27 mouse cellular contexts compared by ENCODE assay signal in the genomic region with DNA sequence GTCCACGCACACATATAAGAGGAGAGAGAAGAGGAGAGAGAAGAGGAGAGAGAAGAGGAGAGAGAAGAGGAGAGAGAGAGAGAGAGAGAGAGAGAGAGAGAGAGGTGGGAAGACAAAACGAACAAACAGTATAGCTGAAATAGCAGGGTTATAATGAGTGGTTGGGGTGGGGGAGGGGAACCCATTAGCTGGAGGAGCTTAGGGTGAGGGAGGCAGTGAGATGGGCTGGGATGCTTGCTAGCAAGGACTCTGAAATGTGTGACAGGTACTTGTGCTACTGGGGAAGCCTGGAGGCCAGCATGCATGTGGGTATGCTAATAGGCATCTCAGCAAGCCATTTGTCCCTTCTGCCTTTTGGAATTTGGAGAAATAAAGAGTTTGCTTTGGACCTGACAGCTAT.
A peak's percentile ranks its signal among the peaks of the same experiment; 100 is the strongest.
DNase-seq lines count a peak whose midpoint lies in the region; ATAC-seq lines count a peak whose summit lies in the region.
"Had no signal": no experiment of that assay in that cellular context is flagged by ENCODE, and none has a peak within 500 bp of the region (broad histone marks: within the 10 kb centered on the region; RNA-seq: fewer than 3 reads in every experiment).

No protein-coding gene starts in this region.

- H3K36me3 ChIP-seq in hindbrain, embryonic 11.5 days (ENCODE audit: control insufficient read depth, insufficient read depth, low read length): no peaks in the 10 kb centered on the region
- H3K36me3 ChIP-seq in hindbrain, embryonic 10.5 days: no peaks in the 10 kb centered on the region
- no peaks in the 10 kb centered on the region for H3K36me3 ChIP-seq in midbrain, embryonic 15.5 days (replicated peaks)
- H3K36me3 ChIP-seq in midbrain, embryonic 11.5 days (ENCODE audit: control insufficient read depth, insufficient read depth, low read length): no peaks in the 10 kb centered on the region
- no peaks in the 10 kb centered on the region for H3K36me3 ChIP-seq in hindbrain, embryonic 14.5 days (replicated peaks; ENCODE audit: control insufficient read depth, insufficient read depth)
- H3K36me3 ChIP-seq: G1E; heart, embryonic 12.5 days; kidney, embryonic 15.5 days; limb, embryonic 15.5 days; lung, embryonic 15.5 days had no signal

- H3K4me2 ChIP-seq in hindbrain, embryonic 11.5 days (replicated peaks; ENCODE audit: low read depth, low read length): no peak overlapping the region
- H3K4me2 ChIP-seq in midbrain, embryonic 15.5 days: no peak overlapping the region
- H3K4me2 ChIP-seq in midbrain, embryonic 11.5 days: no peak overlapping the region
- H3K4me2 ChIP-seq in hindbrain, embryonic 14.5 days (replicated peaks): no peak overlapping the region
- H3K4me2 ChIP-seq: heart, embryonic 12.5 days; kidney, embryonic 15.5 days; limb, embryonic 15.5 days; lung, embryonic 15.5 days had no signal

- ATAC-seq in hindbrain, embryonic 11.5 days (ENCODE audit: low FRiP score): peak; percentile 15; the same call in 1 of the 2 replicates
- ATAC-seq in midbrain, embryonic 15.5 days (replicated peaks): no peak
- no peak for ATAC-seq in midbrain, embryonic 11.5 days (ENCODE audit: low FRiP score)
- ATAC-seq in hindbrain, embryonic 14.5 days (ENCODE audit: low FRiP score): no peak
- ATAC-seq: activated CD4-positive, CD25-positive, alpha-beta regulatory T cell, adult 4 months had no signal

- H3K9me3 ChIP-seq in hindbrain, embryonic 11.5 days (ENCODE audit: control insufficient read depth, low read length): no peaks in the 10 kb centered on the region
- H3K9me3 ChIP-seq in hindbrain, embryonic 10.5 days: no peaks in the 10 kb centered on the region
- H3K9me3 ChIP-seq in midbrain, embryonic 15.5 days: no peaks in the 10 kb centered on the region
- no peaks in the 10 kb centered on the region for H3K9me3 ChIP-seq in midbrain, embryonic 11.5 days (ENCODE audit: control insufficient read depth, low read length)
- H3K9me3 ChIP-seq in hindbrain, embryonic 14.5 days (ENCODE audit: control insufficient read depth, low read length): no peaks in the 10 kb centered on the region
- H3K9me3 ChIP-seq: heart, embryonic 12.5 days; kidney, embryonic 15.5 days; limb, embryonic 15.5 days; lung, embryonic 15.5 days; megakaryocyte, embryonic 14.5 days had no signal

- H3K4me3 ChIP-seq in hindbrain, embryonic 11.5 days (ENCODE audit: low read depth, low read length): no peak overlapping the region
- H3K4me3 ChIP-seq in hindbrain, embryonic 10.5 days: no peak overlapping the region
- no peak overlapping the region for H3K4me3 ChIP-seq in midbrain, embryonic 15.5 days
- H3K4me3 ChIP-seq in midbrain, embryonic 11.5 days (ENCODE audit: low read depth, low read length): no peak overlapping the region
- H3K4me3 ChIP-seq in hindbrain, embryonic 14.5 days (replicated peaks; ENCODE audit: low read length): no peak overlapping the region
- H3K4me3 ChIP-seq: heart, embryonic 12.5 days; kidney, embryonic 15.5 days; limb, embryonic 15.5 days; lung, embryonic 15.5 days; megakaryocyte, embryonic 14.5 days had no signal

- no peak for DNase-seq in hindbrain, embryonic 11.5 days (ENCODE audit: low spot score)
- DNase-seq in hindbrain, embryonic 10.5 days (ENCODE audit: low spot score): no peak
- DNase-seq in midbrain, embryonic 11.5 days (ENCODE audit: low spot score, missing footprints): no peak
- no peak for DNase-seq in hindbrain, embryonic 14.5 days (ENCODE audit: low spot score)
- no peak for DNase-seq in cerebellum, postnatal 4 days (ENCODE audit: low spot score in 2 of 2)
- no peak for DNase-seq in MN1 (ENCODE audit: low spot score)
- DNase-seq: adrenal gland, adult 8-10 months; B cell, adult 2 months; gastrocnemius, postnatal 14 days; heart, adult 11 months; heart, postnatal 10 days; kidney, adult 11 months; kidney, postnatal 36 days; layer of hippocampus, adult 9-11 months; left cerebral cortex, postnatal 4 days; lung, postnatal 36 days; thymus, postnatal 25 days had no signal

- H3K4me1 ChIP-seq in hindbrain, embryonic 11.5 days (replicated peaks; ENCODE audit: control insufficient read depth, insufficient read depth, low read length): peaks cover 7% of the 10 kb centered on the region
- peaks cover 90% of the 10 kb centered on the region for H3K4me1 ChIP-seq in hindbrain, embryonic 10.5 days (replicated peaks)
- H3K4me1 ChIP-seq in midbrain, embryonic 15.5 days: peaks cover 28% of the 10 kb centered on the region
- peaks cover 17% of the 10 kb centered on the region for H3K4me1 ChIP-seq in midbrain, embryonic 11.5 days (ENCODE audit: control insufficient read depth, insufficient read depth, low read length)
- H3K4me1 ChIP-seq in hindbrain, embryonic 14.5 days (replicated peaks; ENCODE audit: control insufficient read depth, insufficient read depth, low read length): peaks cover 27% of the 10 kb centered on the region
- H3K4me1 ChIP-seq: megakaryocyte, embryonic 14.5 days had no signal

- no peak overlapping the region for H3K27ac ChIP-seq in hindbrain, embryonic 11.5 days (ENCODE audit: low read depth, low read length)
- no peak overlapping the region for H3K27ac ChIP-seq in hindbrain, embryonic 10.5 days
- H3K27ac ChIP-seq in midbrain, embryonic 15.5 days: peak overlapping the region; percentile 63; the same call in 1 of the 2 replicates
- H3K27ac ChIP-seq in midbrain, embryonic 11.5 days (ENCODE audit: low read depth, low read length): no peak overlapping the region
- 0 out of 2 replicates have a peak overlapping the region, but pooled peaks have one; percentile 60 for H3K27ac ChIP-seq in hindbrain, embryonic 14.5 days
- H3K27ac ChIP-seq: kidney, embryonic 15.5 days; liver, embryonic 14.5 days; lung, embryonic 15.5 days had no signal

- no peak overlapping the region for H3K9ac ChIP-seq in hindbrain, embryonic 11.5 days (ENCODE audit: low read depth, low read length)
- no peak overlapping the region for H3K9ac ChIP-seq in midbrain, embryonic 15.5 days
- no peak overlapping the region for H3K9ac ChIP-seq in midbrain, embryonic 11.5 days (ENCODE audit: low read length)
- H3K9ac ChIP-seq in hindbrain, embryonic 14.5 days: no peak overlapping the region
- H3K9ac ChIP-seq: heart, embryonic 12.5 days; kidney, embryonic 15.5 days; limb, embryonic 15.5 days; liver, embryonic 14.5 days; lung, embryonic 15.5 days had no signal

- 63% methylated on average over 2 of the region's 2 CpGs for WGBS in hindbrain, embryonic 11.5 days
- 76% methylated on average over 2 of the region's 2 CpGs for WGBS in hindbrain, embryonic 10.5 days
- WGBS in midbrain, embryonic 15.5 days: 76% methylated on average over 2 of the region's 2 CpGs
- WGBS in midbrain, embryonic 11.5 days: 81% methylated on average over 2 of the region's 2 CpGs
- 61% methylated on average over 2 of the region's 2 CpGs for WGBS in hindbrain, embryonic 14.5 days

- H3K27me3 ChIP-seq in hindbrain, embryonic 11.5 days (ENCODE audit: control insufficient read depth, insufficient read depth, low read length): no peaks in the 10 kb centered on the region
- H3K27me3 ChIP-seq in hindbrain, embryonic 10.5 days (ENCODE audit: insufficient read depth, poor library complexity, severe bottlenecking): no peaks in the 10 kb centered on the region
- no peaks in the 10 kb centered on the region for H3K27me3 ChIP-seq in midbrain, embryonic 15.5 days (replicated peaks)
- H3K27me3 ChIP-seq in midbrain, embryonic 11.5 days (ENCODE audit: control insufficient read depth, insufficient read depth, low read length): no peaks in the 10 kb centered on the region
- no peaks in the 10 kb centered on the region for H3K27me3 ChIP-seq in hindbrain, embryonic 14.5 days (ENCODE audit: control insufficient read depth, insufficient read depth, low read length)
- H3K27me3 ChIP-seq: CH12.LX; heart, embryonic 12.5 days; kidney, embryonic 15.5 days; limb, embryonic 15.5 days; lung, embryonic 15.5 days had no signal

Comparison
In these comparisons a context has a peak if more than half of its experiments do, and no peak if none do; other contexts are left out.
1. H3K27ac ChIP-seq: peak in midbrain, embryonic 15.5 days (single experiment) and hindbrain, embryonic 14.5 days (single experiment); none in hindbrain, embryonic 11.5 days (single experiment), hindbrain, embryonic 10.5 days (single experiment) and midbrain, embryonic 11.5 days (single experiment).